Mouse (Mus musculus) small intestine, adult 2 months (tissue): ENCODE measurements around the gene Cbx1.

Source experiments
- CTCF ChIP-seq: fragments of 200-500 bp; IDR thresholded peaks from 2 replicates; pipeline ENCODE4 v1.5.1; 2012; ENCODE audit warnings: low read depth, mild to moderate bottlenecking, control low read depth, inconsistent platforms, low read length, moderate library complexity, mixed read lengths; ENCODE audit not compliant: insufficient replicate concordance, insufficient read length; ENCODE audit errors: extremely low read depth
- POLR2A ChIP-seq: fragments of 200-500 bp; IDR thresholded peaks from 2 replicates; pipeline ENCODE4 v1.6.1; 2012; ENCODE audit warnings: low read depth, mild to moderate bottlenecking, control low read depth, inconsistent platforms, low read length, moderate library complexity

DNA sequence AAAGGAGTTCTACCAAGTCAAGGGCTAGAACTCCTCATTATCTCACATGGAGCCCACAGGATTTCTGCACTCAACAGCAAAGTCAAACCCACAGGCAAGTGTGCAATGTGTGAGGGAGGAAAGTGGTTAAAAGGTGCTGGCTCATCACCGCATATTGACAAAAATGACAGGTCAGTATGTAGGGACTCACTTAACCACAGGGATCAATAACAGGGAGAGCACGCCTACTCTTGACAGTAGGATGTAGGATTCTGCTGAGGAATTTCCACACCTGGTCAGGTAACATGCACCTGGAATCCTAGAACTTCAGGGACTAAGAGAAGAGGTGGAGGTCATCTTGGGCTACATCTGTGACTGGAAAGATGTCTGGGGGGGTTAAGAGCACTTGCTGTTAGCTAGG is 27.0 kb downstream of the Cbx1 start:
- TF ChIP-seq POLR2A (no peak), CTCF (no peak)
